Mouse (Mus musculus) left cerebral cortex, adult 11 months (tissue): ENCODE results near the gene Sesn2.
"Not testable (repeated sequence)": the region's sequence is repeated elsewhere in the genome, so short reads cannot be mapped to it uniquely, and the experiment has no call there.

Source experiments
- DNase-seq: peaks from one replicate; pipeline ENCODE4 v3.0.0; 2022; ENCODE audit warnings: low spot score

The Sesn2 gene

DNA sequence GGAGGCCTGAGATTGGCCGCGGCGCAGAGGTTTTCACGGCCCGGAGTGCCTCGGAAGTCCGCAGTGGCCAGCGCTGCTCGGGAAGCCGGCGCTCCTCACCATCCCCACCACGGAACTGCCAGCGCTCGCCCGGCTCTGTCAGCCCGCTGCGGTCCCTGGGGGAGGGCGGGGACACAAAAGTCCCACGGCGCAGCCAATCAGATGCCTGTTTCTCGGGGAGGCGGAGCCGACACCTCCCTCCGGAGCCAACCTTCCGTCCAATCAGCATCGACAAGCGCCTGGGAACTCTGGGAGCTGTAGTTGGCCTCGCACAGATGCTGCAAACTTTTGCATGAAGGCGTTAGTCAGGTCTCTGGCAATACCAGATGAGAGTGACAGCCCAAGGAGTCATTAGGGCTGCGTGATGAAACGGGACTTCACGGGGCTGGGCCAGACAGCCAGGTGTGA is at the start of gene Sesn2:
Gene Sesn2 (minus strand): TSS at position 150 of the 447 bp plus-strand sequence.
- DNase-seq = peak; percentile 96

DNA sequence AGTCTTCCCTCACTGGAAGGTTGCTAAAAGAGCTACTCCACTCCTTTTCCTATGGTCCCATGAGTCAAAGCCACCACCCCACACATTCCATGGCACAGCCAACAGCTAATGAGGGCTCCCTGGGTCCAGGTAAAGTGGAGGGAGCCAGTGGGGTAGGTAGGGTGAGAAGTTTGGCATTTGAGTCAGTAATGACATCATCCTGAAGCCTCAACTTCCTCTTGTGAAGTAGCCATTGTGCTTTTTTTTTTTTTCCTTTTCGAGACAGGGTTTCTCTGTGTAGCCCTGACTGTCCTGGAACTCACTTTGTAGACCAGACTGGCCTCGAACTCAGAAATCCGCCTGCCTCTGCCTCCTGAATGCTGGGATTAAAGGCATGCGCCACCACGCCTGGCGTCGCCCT is 45.2 kb upstream of the Sesn2 start:
- not testable (repeated sequence) for DNase-seq

GRCm38 (mm10) chr4:132554653-132555052 is 44.4 kb upstream of the Sesn2 start:
- DNase-seq = no peak

DNA sequence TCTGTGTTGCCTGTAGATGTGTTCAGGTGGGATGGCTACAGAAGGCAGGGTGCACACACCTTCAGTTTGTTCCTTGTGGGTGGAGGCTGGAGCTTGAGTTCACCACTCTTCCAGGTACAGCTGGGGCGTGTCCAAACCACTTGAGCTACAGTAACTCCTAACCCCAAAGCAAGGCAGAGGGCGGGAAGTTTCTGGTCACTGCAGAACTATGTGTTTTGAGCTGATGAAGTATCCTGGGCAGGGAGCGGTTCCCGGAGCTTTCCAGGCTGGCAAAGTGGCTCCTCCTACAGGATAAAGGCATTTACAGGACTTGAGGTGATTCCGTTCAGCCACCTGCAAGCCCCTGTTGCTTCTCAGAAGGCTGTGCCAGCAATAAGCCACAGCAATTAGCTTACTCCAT is 43.9 kb upstream of the Sesn2 start:
- DNase-seq = no peak

DNA sequence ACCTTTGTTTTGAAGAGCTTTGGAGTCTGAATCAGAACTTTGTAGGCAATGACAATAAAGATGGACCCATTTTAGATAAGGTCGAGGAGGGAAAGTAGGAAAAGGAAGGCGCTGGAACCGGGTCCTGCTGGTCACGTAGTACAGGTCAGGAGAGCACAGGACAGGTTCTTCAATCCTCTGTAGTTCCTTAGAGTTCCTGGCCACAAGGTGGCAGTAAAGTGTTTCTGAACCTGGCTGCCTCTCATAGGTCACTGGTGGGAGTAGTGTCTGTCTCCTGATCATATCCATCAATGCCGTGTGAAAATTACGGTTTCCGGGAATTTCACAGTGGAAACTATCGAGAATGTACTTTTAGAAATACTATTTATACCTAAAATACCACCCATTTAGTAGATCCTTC is 35.5 kb upstream of the Sesn2 start:
- peak; percentile 53 for DNase-seq

DNA sequence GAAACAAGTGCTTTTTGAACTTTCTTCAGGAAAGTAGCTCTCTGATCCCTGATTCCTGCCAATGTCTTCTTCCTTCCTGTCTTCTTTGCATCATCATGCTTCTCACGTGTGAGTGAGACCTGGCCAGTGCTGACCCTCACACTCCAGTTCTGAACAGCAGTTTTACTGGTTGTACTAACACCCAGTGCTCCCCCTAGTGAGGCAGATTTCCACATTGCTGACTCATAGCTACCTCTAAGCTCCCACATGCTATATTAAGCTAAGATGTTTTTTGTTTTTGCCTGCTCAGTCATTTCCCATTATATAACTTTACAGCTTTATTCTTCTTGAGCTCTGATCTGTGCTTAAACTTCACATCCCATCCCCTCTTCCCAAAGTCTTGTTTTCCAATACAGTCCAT is 32.4 kb upstream of the Sesn2 start:
- peak; percentile 43 for DNase-seq

DNA sequence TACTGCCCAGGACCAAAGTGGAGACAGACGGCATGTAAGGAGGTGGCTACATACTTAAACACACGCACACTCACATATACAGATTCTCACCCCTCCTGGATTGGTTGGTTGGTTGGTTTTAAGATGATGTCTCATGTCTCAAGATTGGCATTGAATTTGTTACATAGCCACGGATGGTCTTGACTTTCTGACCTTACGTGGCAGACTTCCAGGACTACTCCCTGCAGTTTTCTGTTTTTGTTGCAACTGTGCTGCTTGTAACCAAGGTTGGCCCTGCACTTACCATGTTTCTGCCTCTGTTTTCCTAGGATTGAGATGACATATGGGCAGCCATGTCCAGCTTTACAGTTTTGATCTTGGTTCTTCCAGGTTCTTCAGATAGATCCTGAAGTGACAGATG is 31.1 kb upstream of the Sesn2 start:
- no peak for DNase-seq

DNA sequence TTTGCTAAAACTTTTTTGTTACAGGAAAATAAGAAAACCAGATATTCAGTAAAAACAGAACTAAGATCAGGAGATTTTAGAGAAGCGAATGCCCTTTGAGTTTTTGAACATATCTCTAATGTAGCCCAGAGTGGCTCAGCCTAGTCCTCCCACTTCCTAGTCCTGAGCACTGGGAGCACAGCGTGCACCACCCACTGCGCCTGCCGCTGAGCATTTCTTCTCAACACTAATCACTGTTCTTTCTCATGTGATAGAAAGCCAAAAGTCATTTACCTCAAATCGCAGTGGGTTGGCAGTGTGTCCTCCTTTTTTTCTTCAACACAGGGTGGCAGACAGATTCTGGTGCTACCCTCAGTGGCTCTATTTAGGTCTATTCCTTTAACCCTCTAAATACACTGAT is 29.2 kb upstream of the Sesn2 start:
- DNase-seq = peak; percentile 35

GRCm38 (mm10) chr4:132535406-132536121 is 25.3 kb upstream of the Sesn2 start, which contains the start of gene Dnajc8:
Gene Dnajc8, plus strand, starts transcription at chr4:132535550.
- peak; percentile 86 for DNase-seq

DNA sequence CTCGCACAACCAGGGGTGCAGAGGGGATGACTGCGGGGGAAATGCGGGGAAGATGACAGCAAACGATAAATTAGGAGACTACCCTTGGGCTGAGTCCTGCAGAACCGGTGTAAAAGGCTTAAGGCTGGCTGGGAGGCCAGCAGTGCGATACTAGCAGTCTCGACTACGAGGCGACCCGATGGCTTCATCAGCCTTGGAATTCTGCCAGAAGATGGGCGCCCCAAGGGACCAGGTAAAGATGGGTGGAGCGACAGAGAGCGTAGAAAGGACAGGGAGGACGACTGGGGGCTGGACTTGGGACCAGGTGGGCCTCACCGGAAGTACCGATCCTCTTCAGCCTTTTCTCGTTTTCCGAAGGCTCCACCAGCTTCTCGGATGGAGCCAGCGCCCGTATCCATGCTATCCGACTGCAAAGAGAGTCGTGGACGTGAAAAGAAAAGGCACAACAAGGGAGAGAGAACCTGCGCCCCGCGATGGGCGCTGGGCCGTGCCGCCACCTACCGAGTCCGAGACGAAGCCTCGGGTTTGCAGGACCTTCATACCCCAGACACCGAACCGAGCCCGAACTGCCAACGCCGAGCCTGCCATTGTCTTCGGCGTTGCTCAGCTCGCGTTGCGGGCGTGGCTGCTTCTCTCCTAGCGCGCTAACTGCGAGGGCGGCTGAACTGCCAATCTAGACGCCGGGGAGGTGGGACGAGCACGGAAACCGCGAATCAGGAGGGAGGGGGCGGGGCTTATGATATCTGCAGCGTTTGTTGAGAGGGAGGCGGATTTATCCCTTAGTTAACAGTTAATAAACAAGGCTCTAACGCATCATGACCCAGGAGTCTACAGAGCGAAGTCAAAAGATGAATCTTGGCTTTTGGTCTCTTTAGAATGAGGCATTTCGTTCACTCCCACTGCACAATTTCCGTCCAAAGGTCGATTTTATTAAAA is 22.9 kb upstream of the Sesn2 start, which contains the start of gene Atpif1:
Gene Atpif1 (minus strand): TSS at position 679 of the 936 bp plus-strand sequence.
- DNase-seq = peak; percentile 71

DNA sequence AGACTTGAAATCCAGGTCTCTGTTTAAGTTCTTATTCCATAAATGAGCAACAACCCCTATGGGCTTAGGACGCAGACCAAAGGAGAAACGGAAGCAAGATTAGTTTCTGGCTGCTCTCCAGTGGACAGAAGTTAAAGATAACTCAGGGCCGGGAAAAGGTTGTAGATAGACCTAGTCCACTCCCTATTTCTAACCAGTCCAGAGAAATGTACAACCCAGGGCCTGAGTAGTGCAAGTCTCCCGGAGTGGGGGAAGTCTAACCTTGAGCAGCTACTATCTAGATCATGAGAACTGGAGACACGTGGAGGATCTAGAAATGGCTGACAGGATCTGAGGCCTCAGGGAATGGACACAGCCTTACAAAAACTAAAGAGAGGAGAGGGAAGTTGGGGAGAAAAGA is 22.2 kb upstream of the Sesn2 start:
- no peak for DNase-seq

- no peak for DNase-seq
Measured at GRCm38 (mm10) chr4:132530033-132530804, 19.9 kb upstream of the Sesn2 start.

GRCm38 (mm10) chr4:132529344-132529743 is 19.0 kb upstream of the Sesn2 start:
- DNase-seq = no peak

GRCm38 (mm10) chr4:132527917-132528522 is 17.7 kb upstream of the Sesn2 start:
- no peak for DNase-seq

- no peak for DNase-seq
Measured at GRCm38 (mm10) chr4:132526678-132527077, 16.4 kb upstream of the Sesn2 start.

DNA sequence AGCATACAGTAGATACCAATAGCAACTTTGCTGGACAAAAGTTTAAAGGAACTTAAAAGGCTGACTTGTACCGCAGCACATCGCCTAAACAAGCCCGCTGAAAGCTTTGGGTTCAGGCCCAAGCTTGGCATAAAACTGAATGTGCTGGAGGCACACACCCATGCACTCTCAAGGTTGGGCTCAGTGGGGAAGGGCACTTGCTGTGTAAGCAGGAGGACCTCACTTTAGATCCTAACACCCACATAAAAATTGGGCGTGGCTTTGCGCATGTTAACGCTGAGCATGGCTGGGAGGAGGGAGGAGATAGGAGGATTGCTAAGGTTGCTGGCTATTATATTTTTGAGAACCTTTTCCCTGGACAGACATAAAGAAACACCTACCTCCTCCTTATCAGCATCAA is 14.5 kb upstream of the Sesn2 start:
- DNase-seq = no peak

DNA sequence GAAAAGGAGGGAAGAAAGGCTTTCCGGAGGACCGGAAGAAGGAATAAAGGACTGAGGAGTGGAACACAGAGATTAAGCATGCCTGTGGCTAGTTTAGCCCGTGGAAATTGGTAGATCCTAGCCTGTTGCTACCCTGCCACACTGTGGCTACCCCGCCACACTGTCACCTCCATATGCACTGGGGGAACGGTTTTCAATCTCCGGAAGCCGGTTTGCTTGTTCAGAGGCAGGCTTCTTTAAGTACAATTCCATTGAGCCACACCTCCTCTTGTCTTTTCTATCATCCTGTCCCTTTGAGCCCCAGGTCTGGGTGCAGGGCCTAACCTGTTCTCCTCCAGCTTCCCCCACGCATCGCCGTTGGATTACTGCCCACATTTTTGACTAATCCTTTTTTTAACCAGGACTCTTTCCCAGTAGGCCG is 14.0 kb upstream of the Sesn2 start:
- DNase-seq = no peak

- no peak for DNase-seq
Measured at GRCm38 (mm10) chr4:132519188-132519587, 8.9 kb upstream of the Sesn2 start.

- no peak for DNase-seq
Measured at GRCm38 (mm10) chr4:132518066-132518465, 7.8 kb upstream of the Sesn2 start.

GRCm38 (mm10) chr4:132515369-132516155 is 5.3 kb upstream of the Sesn2 start:
- DNase-seq = peak; percentile 91
